Mouse (Mus musculus): ENCODE data around the gene Plcl2. TPM values are rescaled to one million over a fixed set of nuclear protein-coding genes. Genes with fewer than 3 reads are reported as not detected.
A peak's percentile ranks its signal among the peaks of the same experiment; 100 is the strongest.
"Not testable (repeated sequence)": the region's sequence is repeated elsewhere in the genome, so short reads cannot be mapped to it uniquely, and the experiment has no call there.

Plcl2 gene
- total RNA-seq, 2 experiments from 2014 or later = 145 to 165 TPM

DNA sequence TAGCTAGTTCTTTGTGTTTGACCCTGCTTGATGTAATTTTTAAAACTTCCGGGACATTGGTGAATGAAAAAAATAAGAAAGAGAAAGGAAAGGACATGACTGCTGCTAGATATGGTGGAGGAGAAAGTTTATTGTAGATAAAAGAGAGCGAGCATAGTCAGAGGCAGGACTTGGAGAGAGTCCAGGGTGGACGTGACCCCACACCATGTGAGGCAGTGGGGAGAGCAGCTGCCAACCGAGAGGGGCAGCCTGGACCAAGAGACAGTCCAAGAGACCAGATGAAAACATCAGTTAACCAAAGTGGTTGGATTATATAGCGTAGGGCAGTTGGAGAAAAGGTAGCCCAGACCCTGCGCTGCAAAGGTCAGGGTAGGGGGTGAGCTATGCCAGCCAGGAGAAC is 91.0 kb downstream of the Plcl2 start:
- no peak for ATAC-seq (replicated peaks; ENCODE audit: low FRiP score, poor library complexity, severe bottlenecking)

DNA sequence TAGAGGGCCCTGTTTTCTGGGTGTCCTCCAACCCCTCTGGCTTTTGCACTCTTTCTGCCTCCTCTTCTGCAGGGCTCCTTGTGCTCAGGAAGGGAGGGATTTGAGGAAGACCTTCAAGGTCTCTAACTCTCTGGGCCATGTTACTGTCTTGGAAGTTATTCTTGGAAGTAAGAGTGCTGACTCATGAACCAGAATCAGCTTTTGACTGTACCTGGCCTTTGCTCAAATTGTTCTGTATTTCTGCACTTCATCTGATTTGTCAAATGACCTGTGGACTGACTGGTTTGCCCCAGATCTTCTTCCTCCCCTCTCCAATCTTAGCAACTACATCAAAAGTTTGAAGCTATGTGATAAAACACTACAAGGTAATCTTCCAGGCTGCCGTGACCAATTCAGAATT is 91.5 kb downstream of the Plcl2 start:
- no peak for ATAC-seq (replicated peaks; ENCODE audit: low FRiP score, poor library complexity, severe bottlenecking)

DNA sequence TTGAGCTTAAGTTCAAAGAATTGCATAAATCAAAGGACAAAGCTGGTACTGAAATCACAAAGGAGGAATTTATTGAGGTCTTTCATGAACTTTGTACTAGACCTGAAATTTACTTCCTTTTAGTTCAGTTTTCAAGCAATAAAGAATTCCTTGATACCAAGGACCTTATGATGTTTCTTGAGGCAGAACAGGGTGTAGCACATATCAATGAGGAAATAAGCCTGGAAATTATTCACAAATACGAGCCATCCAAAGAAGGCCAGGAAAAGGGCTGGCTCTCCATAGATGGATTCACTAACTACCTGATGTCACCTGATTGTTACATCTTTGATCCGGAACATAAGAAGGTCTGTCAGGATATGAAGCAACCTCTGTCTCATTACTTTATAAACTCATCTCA is 97.7 kb downstream of the Plcl2 start:
- no peak for ATAC-seq (replicated peaks; ENCODE audit: low FRiP score, poor library complexity, severe bottlenecking)

DNA sequence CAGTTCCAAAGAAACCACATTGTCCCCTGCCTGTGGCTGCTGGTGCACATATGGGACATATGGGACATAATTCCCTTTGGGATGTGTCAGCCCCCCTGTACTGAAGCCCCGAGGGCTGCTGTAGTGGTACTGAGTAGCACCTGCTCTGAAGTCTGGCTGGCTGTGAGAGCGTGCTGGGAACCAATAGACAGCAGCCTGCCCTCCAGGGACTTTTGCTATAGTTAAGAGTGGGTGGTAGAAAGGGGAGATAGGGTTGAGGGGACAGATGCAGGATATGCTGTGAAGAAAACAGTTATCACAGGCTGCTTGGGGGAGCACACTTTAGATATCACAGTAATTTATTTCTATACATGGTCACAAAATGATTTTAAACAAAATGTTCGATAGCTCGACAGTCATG is 100.7 kb downstream of the Plcl2 start:
- no peak for ATAC-seq (replicated peaks; ENCODE audit: low FRiP score, poor library complexity, severe bottlenecking)

DNA sequence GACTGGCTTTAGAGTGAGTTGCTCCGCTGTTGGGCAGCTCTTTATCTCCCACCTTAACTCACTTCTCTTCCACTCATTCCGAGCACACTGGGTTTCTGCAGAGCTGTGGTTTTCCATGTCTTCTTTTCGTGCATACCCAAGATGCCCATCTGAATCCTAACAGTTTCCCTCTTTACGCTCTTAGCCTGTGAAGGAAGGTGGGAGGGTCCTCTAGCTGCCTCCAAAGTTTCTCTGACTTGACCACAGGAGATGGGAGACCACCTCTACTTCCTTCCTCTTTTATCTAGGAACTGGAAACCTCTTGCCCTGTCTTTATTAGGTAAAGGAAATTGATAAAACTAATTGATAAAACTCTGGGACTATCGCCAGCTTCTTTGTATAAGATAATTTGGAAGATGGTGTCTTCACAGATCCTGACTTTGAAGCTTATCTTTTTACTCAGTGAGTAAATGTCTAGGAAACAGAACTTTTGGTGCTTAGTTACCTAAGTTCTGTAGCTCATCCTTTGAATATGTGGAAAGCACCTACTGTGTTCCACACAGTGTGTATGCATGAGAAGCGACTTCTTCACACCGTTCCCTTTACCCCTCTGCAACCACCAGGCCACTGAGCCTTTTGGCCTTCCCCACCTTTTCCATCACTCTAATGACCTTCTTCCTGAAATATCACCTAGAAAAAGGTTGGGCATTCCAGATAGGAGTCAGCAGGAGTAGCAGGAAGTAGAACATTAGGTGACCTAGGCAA is 111.8 kb downstream of the Plcl2 start:
- no peak for ATAC-seq (replicated peaks; ENCODE audit: low FRiP score, poor library complexity, severe bottlenecking)

DNA sequence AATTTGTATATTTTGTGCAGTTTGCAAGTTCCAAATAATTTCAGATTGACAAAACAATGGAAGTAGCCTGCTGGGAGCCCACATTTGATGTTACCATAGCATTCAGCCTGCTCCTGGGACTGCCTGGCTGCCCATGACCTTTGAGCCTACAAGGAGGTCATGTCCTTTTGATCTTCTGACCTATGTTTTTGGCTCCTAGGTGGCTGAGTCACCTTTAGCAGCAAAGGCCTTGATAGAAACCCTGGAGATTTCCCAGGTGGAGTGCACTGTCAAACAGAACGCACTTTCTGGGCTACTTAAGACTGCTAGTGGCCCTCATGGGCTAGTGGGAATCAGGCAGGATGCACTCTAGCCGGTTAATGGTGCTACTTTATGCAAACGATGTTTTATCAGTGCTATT is 112.8 kb downstream of the Plcl2 start:
- ATAC-seq (replicated peaks; ENCODE audit: low FRiP score, poor library complexity, severe bottlenecking) = no peak

DNA sequence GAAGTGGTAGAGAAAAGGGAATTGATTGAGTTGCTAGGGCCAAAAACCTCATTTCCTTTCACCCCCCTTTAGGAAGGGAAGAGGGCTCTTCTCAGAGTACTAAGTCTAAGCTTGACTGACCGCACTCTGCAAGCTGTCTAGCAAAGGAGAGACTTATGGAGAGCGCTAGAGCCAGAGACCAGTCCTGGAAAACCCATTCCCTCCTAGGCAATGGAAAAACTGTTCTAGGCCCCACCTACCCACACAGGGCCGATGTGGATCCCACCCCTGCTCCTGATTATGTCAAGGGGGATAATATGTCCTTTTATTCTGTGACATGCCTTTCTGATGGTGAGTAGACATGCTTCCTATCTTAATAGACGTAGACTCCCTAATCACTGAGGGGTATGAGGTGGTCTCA is 116.4 kb downstream of the Plcl2 start:
- no peak for ATAC-seq (replicated peaks; ENCODE audit: low FRiP score, poor library complexity, severe bottlenecking)

DNA sequence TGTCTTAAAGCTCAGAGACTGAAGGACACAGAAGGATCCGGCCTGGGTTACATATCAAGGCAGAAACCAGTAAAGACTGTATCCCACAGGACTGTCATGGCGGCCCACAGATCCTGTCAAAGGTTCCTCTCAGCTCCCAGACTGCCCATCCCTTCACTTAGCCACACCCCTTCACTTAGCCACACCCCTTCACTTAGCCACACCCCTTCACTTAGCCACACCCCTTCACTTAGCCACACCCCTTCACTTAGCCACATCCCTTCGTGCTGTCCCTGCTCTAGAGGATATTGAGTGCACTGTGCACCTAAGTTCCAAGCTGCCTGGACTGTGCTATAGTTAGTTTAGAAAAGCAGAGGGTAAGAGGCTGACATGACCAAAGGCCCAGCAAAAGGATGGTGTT is 118.5 kb downstream of the Plcl2 start:
- ATAC-seq (replicated peaks; ENCODE audit: low FRiP score, poor library complexity, severe bottlenecking) = peak; percentile 81

DNA sequence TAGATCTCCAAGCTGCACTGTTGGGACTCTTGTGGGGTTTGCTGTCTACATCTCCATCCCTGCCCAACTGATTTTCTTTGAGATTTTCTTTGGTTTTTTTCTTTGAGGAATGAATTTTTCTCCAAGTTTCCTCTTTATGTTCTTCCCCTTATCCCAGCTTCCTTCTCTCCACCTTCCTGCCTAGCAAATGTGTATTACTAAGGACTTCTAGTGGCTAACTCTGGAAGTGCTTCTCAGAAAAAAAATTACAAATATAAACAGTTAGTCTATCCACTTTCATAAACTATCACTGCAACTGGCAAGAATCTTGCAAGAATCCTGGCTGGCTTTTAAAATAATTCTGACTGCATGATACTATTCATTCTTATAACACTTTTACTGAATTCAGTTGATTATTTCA is 119.5 kb downstream of the Plcl2 start:
- no peak for ATAC-seq (replicated peaks; ENCODE audit: low FRiP score, poor library complexity, severe bottlenecking)

DNA sequence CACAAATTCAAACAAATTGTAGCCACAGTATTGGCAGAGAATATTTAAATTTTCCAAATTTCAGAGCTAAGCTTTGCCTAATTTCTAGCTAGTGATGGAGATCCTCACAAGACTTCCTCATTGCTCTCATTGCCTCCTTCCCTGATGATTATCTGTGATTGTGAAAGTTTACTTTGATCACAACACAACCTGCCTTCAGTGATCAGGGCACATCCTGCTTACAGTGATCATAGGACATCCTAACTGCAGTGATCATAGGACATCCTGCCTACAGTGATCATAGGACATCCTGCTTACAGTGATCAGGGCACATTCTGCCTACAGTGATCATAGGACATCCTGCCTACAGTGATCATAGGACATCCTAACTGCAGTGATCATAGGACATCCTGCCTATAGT is 121.8 kb downstream of the Plcl2 start:
- ATAC-seq (replicated peaks; ENCODE audit: low FRiP score, poor library complexity, severe bottlenecking) = not testable (repeated sequence)

DNA sequence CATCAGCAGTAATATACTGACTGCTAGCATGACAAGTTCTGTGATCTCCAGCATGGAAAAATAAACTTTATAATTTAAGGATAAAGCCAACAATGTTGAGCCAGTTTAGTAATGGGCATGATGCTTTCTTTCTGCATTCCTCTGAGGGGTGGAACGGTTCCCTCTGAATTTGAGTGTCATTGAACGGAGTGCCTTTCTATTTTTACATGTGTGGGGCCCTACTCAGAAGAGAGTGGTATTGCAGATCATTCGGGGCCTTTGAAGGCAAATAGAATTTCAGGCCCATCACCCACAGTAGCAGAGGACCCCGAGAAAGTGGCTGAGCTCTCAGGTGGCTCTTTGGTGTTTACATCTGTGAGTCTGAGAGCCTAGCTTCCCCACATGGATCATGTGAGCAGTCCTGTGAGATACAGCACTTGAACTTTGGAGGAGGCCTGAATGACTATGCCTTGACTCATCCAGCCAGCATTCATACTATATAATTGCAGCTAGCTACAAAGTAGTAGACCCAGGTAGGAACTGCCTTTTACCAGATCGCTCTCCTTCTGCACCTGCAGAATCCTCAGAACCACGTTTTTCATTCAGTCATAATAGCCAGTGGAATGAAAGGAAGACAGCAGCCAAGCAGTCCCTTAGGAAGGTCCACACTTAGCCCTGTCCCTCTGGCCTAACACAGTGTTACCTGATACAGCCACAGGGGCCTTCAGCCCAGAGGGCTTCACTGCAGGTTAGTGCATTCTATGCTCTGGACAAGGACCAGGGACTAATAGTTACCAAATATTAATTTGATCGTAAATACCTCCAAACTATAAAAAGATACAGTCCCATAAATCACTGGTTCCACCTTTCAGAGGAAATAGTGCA is 125.0 kb downstream of the Plcl2 start:
- no peak for ATAC-seq (replicated peaks; ENCODE audit: low FRiP score, poor library complexity, severe bottlenecking)

DNA sequence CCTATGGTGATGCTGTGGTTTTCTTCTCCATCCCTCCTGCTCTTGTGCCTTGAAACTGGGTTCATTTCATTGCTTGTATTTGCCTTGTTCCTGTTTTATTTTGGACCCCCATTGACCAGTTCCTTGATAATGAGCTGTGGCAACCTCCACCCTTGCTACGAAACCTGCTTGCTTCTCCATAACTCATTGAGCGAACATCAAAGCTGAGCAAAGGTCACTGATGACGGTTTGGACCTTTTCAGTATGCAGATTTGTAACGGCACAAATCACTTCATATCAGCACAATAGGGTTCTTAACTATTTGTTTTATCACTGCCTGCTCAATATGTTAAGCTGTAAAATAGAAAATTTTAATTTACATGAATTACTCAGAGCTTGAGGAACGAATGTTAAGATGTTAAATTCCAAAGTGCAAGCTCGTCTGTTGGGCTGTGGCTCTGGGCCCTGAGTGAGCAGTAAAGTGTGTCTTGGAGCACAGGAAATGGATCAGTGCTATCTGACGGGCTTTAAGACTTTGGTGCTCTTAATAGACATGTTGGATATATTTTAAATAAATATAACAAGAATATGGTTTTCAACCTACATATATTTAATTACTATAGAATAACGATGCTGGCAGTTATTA is 126.9 kb downstream of the Plcl2 start:
- ATAC-seq (replicated peaks; ENCODE audit: low FRiP score, poor library complexity, severe bottlenecking) = no peak

DNA sequence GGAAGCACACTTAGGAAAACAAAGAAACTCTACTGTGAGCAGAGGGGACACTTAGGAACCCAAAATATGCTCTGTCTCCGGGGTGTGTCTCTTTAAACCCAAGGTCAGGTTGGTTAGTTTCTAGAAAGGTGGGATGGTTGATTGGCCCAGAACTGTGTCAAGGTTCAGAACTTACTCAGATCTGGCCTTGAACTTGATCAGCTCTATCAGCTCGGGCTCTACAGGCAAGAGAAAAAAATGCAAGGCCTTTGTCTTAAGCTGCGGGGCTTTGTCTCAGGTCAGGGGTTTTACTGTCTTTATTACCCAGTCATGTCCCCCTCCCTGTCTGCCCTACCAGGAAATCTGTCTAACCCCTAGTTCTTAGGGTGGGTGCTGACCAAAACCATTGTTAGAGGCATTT is 129.6 kb downstream of the Plcl2 start:
- ATAC-seq (replicated peaks; ENCODE audit: low FRiP score, poor library complexity, severe bottlenecking) = no peak

DNA sequence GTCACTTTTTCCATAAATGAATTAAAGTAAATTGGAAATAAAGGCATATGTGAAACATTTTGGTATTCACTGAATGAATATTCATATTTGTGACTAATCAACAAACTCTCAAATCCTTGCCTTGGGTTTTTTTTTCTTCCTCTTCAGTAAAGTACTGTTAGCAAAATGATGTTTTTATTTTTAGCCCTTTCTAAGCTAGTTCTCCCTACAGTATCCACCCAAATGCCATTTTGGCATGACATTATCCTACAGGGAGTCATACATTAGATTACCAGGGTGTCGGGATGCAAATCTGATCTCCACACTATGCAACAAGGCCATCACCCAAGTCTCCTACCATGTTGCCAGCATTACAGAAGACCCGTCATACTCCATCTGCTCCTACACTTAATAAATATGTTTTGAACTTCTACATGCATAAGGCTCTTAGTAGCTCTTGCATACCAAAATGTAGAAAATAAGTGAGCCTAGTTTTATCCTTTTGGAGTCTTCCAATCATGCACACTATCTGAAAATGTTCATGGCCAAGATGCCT is 131.9 kb downstream of the Plcl2 start:
- ATAC-seq (replicated peaks; ENCODE audit: low FRiP score, poor library complexity, severe bottlenecking) = no peak

DNA sequence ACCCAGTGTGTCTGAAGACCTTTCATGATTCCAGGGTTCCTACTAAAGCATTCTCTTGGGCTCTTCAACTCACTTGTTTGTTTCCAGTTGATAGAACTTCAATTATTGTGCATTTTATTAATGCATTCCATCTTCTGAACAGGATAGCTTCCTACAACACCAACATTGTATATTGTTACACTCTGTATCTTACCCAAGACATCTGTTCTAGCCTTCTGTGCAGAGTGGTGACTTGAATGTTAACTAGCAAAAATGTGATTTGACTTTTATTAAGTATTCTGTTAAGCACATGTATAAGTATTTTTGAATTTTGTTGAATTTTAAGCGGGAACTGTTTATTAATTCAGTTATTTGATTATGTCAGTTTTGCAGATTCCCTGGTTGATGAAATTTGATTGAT is 132.7 kb downstream of the Plcl2 start:
- no peak for ATAC-seq (replicated peaks; ENCODE audit: low FRiP score, poor library complexity, severe bottlenecking)

DNA sequence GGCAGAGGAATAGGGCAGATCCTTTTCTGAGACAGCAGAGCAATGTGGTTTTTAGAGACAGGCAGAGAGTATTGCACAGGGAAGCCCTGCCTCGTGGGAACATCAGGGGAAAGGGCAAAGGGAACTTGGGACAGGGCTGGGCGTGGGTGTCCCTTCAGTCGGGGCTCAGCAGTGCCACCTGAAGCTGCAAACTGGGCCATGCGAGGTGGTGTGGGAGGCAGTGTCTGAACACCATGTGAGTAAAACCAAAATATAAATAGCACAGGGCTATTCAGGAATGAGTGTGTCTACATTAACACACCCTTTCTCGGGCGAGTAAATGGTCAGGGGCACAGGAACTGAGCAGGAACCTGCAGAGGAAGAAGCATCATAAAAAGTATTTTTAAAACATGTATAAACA is 134.2 kb downstream of the Plcl2 start:
- no peak for ATAC-seq (replicated peaks; ENCODE audit: low FRiP score, poor library complexity, severe bottlenecking)

DNA sequence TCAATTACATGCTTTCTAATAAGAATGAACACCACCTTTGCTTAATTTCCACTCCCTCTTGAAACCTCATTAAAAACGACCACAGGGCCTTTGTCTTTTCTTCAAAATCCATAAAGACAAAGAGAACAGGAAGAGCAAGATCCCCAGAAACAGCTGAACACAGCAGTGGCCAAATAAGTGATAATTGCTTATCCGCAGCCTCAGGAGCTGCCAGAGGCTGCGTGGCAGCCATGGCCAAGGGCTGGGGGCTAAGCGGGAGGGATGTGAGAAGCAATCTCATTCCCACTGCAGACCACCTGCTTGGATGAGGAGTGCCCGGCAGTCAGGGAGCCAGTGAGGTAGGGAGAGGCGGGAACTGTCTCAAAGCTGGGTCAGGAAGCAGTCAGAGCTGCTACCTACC is 134.8 kb downstream of the Plcl2 start:
- ATAC-seq (replicated peaks; ENCODE audit: low FRiP score, poor library complexity, severe bottlenecking) = no peak

DNA sequence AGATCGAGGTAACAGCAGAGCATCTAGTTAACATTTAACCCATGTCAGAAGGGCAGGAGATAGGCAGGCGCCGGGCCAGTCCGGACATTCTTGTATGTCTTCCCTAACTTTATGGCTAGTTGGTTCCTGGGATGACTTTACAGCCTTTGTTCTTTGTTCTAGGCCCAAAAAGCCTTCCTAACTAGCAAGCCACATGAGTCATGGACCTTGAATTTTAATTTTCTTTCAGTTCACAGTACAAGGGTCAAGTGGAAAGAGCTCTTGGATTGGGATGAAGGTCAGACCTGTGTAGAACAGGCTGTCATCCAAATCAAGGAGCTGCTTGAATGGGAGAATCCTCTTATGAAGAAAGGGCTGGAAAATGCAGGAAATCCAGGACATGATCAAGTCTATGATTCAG is 138.9 kb downstream of the Plcl2 start:
- not testable (repeated sequence) for ATAC-seq (replicated peaks; ENCODE audit: low FRiP score, poor library complexity, severe bottlenecking)

DNA sequence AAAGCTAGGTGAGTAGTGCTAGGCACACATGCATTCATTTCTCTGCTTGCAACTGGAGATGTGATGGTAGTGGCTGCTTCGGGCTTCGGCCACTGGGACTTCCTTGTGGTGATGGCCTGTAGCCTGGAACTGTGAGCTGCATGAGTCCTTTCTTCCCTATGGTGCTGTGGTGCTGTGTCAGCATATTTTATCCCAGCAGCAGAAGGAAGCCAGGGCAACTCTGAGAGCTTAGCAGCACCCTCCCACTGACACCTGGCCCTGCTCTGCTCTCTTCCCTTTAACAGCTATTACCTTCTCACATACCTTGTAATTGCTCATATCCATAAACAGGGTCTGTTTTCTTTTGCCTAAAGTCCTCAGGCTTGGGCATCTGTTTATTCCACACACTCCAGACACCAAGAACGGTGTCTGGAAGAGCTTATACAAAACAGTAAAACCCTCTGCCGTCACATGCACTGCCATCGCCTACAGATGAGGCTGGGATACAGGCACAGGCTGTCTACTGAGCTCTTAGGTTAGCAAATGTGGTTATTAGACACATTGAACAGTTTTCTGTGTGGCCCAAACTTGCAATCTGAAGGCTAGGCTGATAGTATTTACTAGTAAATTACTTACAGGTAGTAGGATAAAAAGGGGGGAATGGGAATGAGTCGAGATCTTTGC is 139.7 kb downstream of the Plcl2 start:
- 0 out of 2 replicates have a peak, but pooled peaks have one; percentile 28 for ATAC-seq (replicated peaks; ENCODE audit: low FRiP score, poor library complexity, severe bottlenecking)

Data from erythroid progenitor cell, adult 5-6 weeks (primary cell).